Mouse (Mus musculus) MEL-GATA-1-ER (cell line): ENCODE measurements around the gene Tpp1.

ENCODE experiments used
- DNase-seq: peaks from one replicate; pipeline ENCODE4 v3.0.0-alpha.2; 2012; ENCODE audit warnings: low read depth; ENCODE audit errors: extremely low read depth

The Tpp1 gene

GRCm38 (mm10) chr7:105751491-105752433, at the start of gene Tpp1:
Tpp1 (minus strand) TSS chr7:105752235.
- peak; percentile 85 for DNase-seq

- DNase-seq = no peak
Measured at GRCm38 (mm10) chr7:105796972-105797371, 44.9 kb upstream of the Tpp1 start.

- DNase-seq = no peak
Measured at GRCm38 (mm10) chr7:105795759-105796366, 43.8 kb upstream of the Tpp1 start.

- no peak for DNase-seq
Measured at GRCm38 (mm10) chr7:105793701-105794100, 41.7 kb upstream of the Tpp1 start.

- no peak for DNase-seq
Measured at GRCm38 (mm10) chr7:105791147-105791546, 39.1 kb upstream of the Tpp1 start.

GRCm38 (mm10) chr7:105787285-105788140, 35.5 kb upstream of the Tpp1 start, which contains the start of gene Dchs1:
Dchs1 (minus strand) TSS chr7:105787654.
- no peak for DNase-seq

GRCm38 (mm10) chr7:105786506-105787284, 34.7 kb upstream of the Tpp1 start:
- no peak for DNase-seq

- DNase-seq = no peak
Measured at GRCm38 (mm10) chr7:105784556-105784955, 32.5 kb upstream of the Tpp1 start.

GRCm38 (mm10) chr7:105783861-105784260, 31.8 kb upstream of the Tpp1 start:
- no peak for DNase-seq

- DNase-seq = no peak
Measured at GRCm38 (mm10) chr7:105778553-105779265, 26.7 kb upstream of the Tpp1 start.

GRCm38 (mm10) chr7:105777797-105778552, 25.9 kb upstream of the Tpp1 start:
- DNase-seq = no peak

GRCm38 (mm10) chr7:105777316-105777715, 25.3 kb upstream of the Tpp1 start:
- DNase-seq = no peak

- no peak for DNase-seq
Measured at GRCm38 (mm10) chr7:105776026-105776425, 24.0 kb upstream of the Tpp1 start.

- no peak for DNase-seq
Measured at GRCm38 (mm10) chr7:105774661-105775060, 22.6 kb upstream of the Tpp1 start.

GRCm38 (mm10) chr7:105773041-105773440, 21.0 kb upstream of the Tpp1 start:
- DNase-seq = no peak

GRCm38 (mm10) chr7:105772331-105772730, 20.3 kb upstream of the Tpp1 start:
- DNase-seq = no peak

GRCm38 (mm10) chr7:105769959-105770358, 17.9 kb upstream of the Tpp1 start:
- no peak for DNase-seq

- DNase-seq = no peak
Measured at GRCm38 (mm10) chr7:105767729-105768165, 15.7 kb upstream of the Tpp1 start.

- no peak for DNase-seq
Measured at GRCm38 (mm10) chr7:105764331-105764730, 12.3 kb upstream of the Tpp1 start.
